Mouse (Mus musculus) embryo, embryonic 10 days (tissue): ENCODE data around the gene Gm28308.

Experiments
- DNase-seq: peaks from one replicate; pipeline ENCODE4 v3.0.0-alpha.2; 2015; ENCODE audit warnings: low spot score

Gene Gm28308

DNA sequence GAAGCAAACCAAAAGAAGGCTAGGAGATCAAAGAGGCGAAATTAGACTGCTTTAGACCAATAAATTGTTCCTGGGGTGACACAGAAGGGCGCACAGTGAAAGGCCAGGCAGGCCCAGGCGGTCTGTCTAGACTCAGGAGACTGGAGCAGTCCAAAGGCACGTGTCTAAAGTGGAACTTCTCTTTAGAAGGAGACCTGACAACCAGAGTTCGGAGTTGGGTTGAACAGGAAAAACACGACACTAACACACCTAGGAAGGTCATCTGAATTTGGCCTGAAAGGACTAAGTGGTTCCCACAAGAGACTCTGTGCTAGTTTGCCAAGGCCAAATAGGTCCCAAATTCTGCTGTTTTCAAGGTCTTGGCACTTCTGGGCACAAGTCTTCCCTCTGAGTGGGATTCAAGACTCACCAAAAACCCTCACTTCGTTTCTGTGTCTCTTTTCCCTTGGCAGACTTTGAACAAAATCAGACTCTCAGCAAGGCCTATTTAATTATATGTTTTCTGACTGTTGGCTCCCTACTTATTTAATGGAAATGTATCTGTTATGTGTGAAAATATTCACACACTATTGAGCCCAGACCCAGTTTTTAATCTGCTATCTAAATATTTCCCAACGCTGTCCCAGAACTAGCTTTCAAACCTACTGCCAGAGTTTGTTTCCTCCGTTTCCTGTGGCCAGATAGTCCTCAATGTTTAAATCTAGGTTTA, 6.2 kb upstream of the Gm28308 start:
- peak; percentile 64 for DNase-seq

DNA sequence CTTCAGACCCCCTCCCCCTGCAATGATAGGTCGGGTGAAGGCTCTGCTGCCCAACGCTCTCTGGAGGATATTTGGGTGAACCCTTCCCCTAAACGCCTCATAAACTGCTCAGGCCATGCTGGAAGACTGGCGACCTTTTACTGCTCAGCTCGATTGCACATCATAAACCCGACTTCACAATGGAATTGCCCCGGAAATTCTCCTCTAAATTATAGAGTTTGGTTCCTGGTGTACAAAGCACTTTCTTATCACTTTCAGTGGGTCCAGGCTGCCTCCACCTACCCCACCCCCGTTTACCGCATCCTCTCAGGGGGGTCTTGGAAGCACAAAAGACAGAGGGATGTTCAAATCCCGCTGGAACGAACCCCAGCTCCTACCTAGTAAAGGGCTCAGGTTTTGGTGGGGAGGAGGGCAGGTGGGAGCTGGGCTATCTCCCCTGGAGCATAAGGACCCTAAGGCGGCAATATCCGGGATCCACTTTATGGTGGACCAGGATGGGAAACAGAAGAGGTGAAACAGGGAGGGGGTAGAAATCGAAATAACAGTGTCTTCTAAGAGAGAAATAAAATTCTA, 5.6 kb upstream of the Gm28308 start:
- peak; percentile 49 for DNase-seq

DNA sequence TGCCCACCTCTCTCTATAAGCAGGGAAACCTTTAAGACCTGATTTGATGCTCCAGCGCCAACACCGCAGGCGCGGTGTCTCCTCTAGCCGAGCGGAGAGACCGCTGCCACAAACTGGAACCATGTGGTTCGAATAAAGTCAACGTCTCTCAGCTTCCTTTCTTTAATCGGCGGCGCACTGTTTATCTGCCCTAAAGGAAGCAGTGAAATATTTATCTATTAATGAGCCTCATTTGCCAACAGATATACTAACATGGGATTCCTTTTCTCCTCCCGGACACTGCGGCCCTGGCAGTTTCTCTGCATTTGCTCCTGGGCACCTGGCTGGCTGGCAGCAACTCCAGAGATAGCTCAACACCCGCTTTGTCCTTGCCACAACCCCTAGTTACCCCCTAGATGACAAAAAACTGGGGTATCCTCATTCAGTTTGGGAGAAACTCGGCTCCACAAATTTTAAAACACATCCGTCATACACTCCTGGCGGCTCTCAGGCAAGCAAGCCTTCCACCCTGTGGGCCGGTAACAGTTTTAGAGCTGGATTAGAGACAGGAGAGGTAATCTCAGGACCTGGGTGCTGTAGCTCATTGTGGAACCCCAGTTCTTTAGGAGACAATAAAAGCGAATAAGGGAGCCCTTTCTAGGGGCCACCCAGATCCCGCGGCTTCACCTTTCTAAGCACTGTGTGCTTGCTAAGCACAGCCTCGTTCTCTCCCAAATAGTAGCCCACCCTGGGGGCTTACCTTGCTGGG, 4.9 kb upstream of the Gm28308 start:
- no peak for DNase-seq

- peak; percentile 92 for DNase-seq
Observed at GRCm38 (mm10) chr6:52217459-52217768, 4.3 kb upstream of the Gm28308 start.

DNA sequence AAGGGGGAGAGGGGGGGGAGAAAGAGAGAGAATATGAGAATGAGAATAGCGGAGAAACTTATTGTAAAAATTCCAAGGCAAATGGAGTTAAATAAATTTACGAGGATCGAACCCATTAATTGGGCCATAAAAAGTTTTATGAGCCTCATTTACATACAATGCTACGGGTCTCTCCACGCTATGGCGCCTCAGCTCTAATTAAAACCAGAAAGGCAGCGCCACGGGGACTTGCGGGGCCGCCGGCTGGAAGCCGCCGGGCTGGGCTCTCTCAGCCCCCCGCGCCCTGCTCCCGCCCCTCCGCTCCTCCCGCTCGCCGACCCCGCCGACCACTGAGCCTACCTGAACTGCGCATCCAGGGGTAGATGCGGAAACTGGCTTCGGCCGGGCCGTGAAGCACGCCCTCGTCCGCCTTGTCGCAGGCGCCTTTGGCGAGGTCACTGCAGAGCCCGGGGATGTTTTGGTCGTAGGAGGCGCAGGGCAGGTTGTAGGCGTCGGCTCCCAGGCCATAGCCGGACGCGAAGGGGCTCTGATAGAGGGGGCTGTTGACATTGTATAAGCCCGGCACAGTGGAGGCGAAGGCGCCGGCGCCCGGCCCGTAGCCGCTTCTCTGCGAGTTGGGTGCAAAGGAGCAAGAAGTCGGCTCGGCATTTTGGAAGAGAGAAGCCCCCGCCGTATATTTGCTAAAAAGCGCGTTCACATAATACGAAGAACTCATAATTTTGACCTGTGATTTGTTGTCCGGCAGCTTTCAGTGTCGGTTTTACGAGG, 3.7 kb upstream of the Gm28308 start:
- peak; percentile 56 for DNase-seq

GRCm38 (mm10) chr6:52215771-52216535, 2.8 kb upstream of the Gm28308 start:
- no peak for DNase-seq

DNA sequence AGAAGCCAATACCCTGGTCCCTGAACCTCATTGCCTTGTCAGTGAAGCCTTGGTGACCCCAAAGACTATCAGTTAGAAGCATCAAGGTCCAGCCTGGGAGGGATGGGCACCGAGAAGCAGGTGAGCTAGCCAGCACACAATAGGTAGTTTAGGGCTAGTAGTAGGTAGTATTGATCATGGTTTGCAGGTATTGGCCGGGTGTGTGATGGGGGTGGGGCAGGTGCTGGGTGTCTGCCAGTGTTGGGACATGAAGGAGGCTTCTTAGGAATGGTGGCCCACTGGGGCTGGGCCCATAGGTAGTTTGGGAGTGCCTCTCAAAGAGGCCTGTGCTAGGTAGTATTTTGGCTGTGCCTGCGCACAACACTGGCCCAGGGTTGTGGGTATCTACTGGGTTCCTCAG, 1.9 kb upstream of the Gm28308 start:
- DNase-seq, result no peak

DNA sequence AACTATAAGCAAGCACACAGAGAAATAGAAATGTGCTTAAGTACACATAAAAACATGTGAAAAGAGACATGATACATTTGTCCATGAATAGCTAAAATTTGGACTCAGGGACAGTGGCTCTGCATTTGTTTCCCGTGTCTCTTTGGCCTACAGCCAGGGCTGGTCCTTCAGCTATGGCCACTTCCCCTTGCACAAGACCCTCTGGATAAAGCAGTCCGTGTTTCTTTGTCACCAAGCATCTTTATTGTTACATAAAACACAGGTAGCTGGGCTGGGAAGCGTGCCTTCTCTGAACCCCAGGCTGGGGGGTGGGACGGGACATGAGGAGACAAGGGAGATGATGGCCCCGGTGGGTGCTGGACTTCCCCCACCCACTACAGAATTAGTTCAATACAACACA, 1.1 kb upstream of the Gm28308 start:
- DNase-seq, result no peak

GRCm38 (mm10) chr6:52212556-52213118, 502 bp downstream of the Gm28308 start:
- no peak for DNase-seq

DNA sequence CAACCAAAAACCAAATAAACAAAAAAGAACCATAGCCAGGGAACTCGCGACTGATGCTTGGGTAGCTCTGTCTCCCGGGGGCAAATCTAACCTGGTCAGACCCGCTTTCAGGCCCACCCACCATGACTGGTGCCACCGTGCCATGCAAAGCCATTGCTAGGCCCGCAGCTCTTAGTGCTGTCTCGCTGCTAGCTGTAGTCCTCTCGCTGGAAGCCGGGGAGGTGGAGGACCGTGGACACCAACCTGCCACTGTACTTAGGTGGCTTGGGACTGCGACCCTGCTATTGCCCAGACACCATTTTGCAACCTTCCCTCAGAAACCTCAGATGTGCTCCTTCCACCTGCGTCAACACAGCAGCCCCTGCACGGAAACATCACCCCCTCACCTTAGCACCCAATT, 1.2 kb downstream of the Gm28308 start:
- no peak for DNase-seq

- peak; percentile 87 for DNase-seq
Observed at GRCm38 (mm10) chr6:52211170-52211935, 1.8 kb downstream of the Gm28308 start.

GRCm38 (mm10) chr6:52209685-52210046, 3.5 kb downstream of the Gm28308 start:
- no peak for DNase-seq

DNA sequence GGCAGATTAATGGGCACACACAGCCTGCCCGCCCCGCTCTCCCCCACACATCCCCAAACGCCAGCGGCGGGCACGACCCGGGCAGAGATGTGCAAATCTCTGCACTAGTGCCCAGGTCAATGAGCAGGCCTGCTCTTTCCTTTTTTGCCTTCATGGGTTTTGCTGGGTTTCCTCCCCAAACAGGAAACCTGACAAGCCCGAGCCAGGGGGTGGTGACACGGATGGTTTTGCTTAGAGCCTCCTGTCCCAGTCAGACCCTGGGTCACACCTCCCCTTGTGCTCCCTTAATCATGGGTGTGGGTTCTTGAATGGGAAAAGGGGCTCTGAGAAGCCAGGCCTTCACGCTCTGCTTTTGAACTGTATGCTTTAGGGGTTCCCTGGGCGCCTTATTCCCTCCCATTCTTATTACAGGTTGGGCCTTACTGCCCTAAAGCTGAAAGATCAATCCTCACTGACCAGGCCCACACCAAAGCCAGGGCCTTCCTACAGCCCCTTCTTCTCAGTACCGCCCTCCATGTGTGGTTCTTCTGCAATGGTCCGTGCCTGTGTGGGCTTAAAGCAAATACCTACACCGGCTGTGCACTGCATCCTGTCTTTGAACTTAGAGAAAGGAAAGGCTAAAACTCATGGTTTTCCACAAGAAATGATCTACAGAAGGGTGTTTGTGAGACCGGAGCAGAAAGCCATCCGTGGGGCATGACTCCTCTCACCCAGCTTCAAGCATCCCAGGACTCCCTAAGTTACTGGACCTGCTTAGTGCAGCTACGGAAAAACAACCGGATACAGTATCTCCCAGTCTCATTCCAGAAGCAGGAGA, 4.1 kb downstream of the Gm28308 start:
- DNase-seq, result no peak

DNA sequence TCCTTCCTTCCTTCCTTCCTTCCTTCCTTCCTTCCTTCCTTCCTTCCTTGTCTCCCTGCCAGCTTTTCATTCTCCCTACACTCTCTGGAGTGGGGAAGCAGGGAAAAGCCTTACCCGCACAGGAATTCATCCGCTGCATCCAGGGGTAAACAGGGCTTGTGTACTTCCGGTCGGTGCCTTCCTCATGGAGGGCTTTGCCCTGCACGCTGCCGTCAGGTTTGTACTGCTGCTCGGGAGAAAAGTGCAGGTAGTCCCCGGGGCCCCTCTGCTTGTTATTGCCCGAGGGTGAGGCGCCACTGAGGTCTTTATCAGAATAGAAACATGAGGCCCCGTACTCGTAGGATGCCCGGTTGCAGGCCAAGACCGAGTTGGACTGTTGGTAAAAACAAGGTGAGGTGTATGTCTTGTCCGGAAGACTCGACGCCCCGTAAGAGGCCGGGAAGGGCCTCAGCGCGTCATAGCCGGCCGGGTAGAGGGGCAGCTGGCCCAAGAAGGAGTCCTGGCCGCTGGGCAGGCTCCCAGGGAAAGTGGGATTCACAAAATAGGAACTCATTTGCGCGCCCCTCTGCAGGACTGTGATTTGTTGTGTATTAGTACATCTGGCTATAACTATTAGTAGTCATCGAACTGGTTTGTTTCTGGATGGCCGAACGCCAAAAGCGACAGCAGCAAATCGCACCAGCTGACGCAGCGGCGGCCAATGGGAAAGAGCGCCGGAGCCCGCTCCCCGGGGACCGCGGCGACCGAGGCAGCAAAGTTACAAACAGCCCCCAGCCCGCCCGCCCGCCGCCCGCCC, 4.9 kb downstream of the Gm28308 start, which contains the start of gene Hoxa6:
Hoxa6 (minus strand) TSS at position 651 of the 796 bp plus-strand sequence.
- no peak for DNase-seq

GRCm38 (mm10) chr6:52207684-52207976, 5.5 kb downstream of the Gm28308 start:
- no peak for DNase-seq

- no peak for DNase-seq
Observed at GRCm38 (mm10) chr6:52206882-52207683, 6.1 kb downstream of the Gm28308 start.

DNA sequence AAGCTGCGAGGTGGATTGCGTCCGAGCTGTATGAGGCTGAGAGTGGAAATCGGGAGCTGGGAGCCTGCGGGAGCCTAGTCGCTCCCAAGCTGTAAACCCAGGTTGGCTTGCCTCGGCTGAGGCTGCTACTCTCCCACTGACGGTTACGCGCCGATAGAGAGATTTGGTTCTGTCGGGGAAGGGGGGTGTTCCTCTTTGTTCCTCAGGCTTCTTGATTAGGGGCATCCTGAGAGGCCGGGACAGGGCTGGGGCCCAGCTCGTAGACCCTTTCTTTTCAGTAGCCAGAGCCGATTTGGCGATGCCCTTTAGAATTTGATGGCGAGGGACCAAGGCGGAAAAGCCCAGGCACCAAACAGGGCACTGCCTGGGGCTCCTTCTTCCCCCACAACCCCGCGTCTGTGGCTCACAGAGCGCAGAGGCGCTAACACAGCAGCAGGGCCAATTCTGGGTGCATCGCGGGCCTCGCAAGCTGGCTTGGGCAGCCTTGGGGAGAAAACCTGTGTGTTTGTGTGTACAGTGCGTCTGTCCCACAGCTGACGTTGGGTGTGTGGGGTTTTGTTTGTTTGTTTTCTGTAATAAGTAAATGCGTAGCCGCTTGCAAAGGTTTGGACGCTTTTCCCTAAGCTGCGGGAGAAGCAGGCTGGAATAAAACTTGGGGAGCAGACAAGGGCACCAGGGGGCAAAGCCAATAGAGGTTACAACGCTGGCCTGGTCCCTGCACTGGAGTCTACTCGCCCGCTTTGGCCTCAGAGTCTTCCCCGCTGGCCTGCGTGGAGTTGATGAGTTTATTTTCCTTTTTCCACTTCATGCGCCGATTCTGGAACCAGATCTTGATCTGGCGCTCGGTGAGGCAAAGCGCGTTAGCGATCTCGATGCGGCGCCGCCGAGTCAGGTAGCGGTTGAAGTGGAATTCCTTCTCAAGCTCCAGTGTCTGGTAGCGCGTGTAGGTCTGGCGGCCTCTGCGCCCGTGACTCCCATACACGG, 7.2 kb downstream of the Gm28308 start:
- DNase-seq, result no peak
